Mouse (Mus musculus) lung, embryonic 15.5 days (tissue): ENCODE measurements around the gene Scnn1g. TPM values are rescaled to one million over a fixed set of nuclear protein-coding genes. Genes with fewer than 3 reads are reported as not detected.
A peak's percentile ranks its signal among the peaks of the same experiment; 100 is the strongest.

Source experiments
- ATAC-seq: fragments of 200-750 bp; cut with Nextera tagmentation; 2 replicates; pipeline ENCODE4 v1.8.0; 2017; ENCODE audit warnings: moderate number of reproducible peaks, borderline replicate concordance; ENCODE audit not compliant: low FRiP score, low TSS enrichment; ENCODE audit errors: extremely low read depth
- H3K27ac ChIP-seq: fragments of 300-500 bp; sonication (generic); 2 replicates; pipeline ENCODE4 v1.5.1; 2015; ENCODE audit warnings: moderate library complexity, mild to moderate bottlenecking, inconsistent platforms
- H3K27me3 ChIP-seq: fragments of 300-500 bp; sonication (generic); 2 replicates; pipeline ENCODE4 v1.6.1; 2015; ENCODE audit warnings: inconsistent platforms
- H3K36me3 ChIP-seq: fragments of 300-500 bp; sonication (generic); 2 replicates; pipeline ENCODE4 v1.6.1; 2015; ENCODE audit warnings: inconsistent platforms
- H3K4me1 ChIP-seq: fragments of 300-500 bp; sonication (generic); 2 replicates; pipeline ENCODE4 v1.6.1; 2015; ENCODE audit warnings: inconsistent platforms
- H3K4me2 ChIP-seq: fragments of 300-500 bp; sonication (generic); 2 replicates; pipeline ENCODE4 v1.6.1; 2015; ENCODE audit warnings: inconsistent platforms, mild to moderate bottlenecking, moderate library complexity
- H3K4me3 ChIP-seq: fragments of 300-500 bp; sonication (generic); 2 replicates; pipeline ENCODE4 v1.5.1; 2015; ENCODE audit warnings: mild to moderate bottlenecking, inconsistent platforms
- H3K9ac ChIP-seq: fragments of 300-500 bp; sonication (generic); 2 replicates; pipeline ENCODE4 v1.6.1; 2015; ENCODE audit warnings: inconsistent platforms
- H3K9me3 ChIP-seq: fragments of 300-500 bp; sonication (generic); 2 replicates; pipeline ENCODE4 v1.6.1; 2016; ENCODE audit warnings: inconsistent platforms
- WGBS: fragments of 180-500 bp; shearing (Covaris S2); methylation state at CpG from one replicate; pipeline ENCODE4 v1.1.7; 2015; 5-methylcytosine and 5-hydroxymethylcytosine counted together
- polyA plus RNA-seq: library from polyadenylated mRNA; unstranded; fragments of >200 nt; fragmentation: Nextera tagmentation; extraction: Ambion mirVana; gene quantifications from 2 replicates; pipeline ENCODE4 v1.2.1, GENCODE M21; 2015

Gene Scnn1g
- polyA plus RNA-seq, 1 experiment from 2014 or later: 10.6 TPM

- H3K4me1 ChIP-seq: 0 out of 2 replicates have a peak, but pooled peaks cover 7% of the 10 kb centered on the region
- H3K27ac ChIP-seq: peak overlapping the region; percentile 77
- H3K4me3 ChIP-seq: no peak overlapping the region
- H3K4me2 ChIP-seq: no peak overlapping the region
- no peak overlapping the region for H3K9ac ChIP-seq
- no peaks in the 10 kb centered on the region for H3K9me3 ChIP-seq
- no peak for ATAC-seq
- no peaks in the 10 kb centered on the region for H3K36me3 ChIP-seq
- no peaks in the 10 kb centered on the region for H3K27me3 ChIP-seq
Measured at GRCm38 (mm10) chr7:121779409-121779808, 45.1 kb downstream of the Scnn1g start.

- no peak overlapping the region for H3K4me2 ChIP-seq
- 38% methylated on average over 3 of the region's 3 CpGs for WGBS
- H3K9me3 ChIP-seq: no peaks in the 10 kb centered on the region
- H3K4me1 ChIP-seq: 0 out of 2 replicates have a peak, but pooled peaks cover 7% of the 10 kb centered on the region
- H3K36me3 ChIP-seq: no peaks in the 10 kb centered on the region
- H3K27ac ChIP-seq: peak overlapping the region; percentile 52; the same call in 1 of the 2 replicates
- H3K4me3 ChIP-seq: no peak overlapping the region
- ATAC-seq: no peak
- no peaks in the 10 kb centered on the region for H3K27me3 ChIP-seq
- H3K9ac ChIP-seq: no peak overlapping the region
Measured at GRCm38 (mm10) chr7:121782188-121782909, 48.1 kb downstream of the Scnn1g start.

- Histone ChIP-seq H3K36me3 (no peaks in the 10 kb centered on the region), H3K27ac (peak overlapping the region; percentile 31; the same call in 1 of the 2 replicates), H3K4me3 (no peak overlapping the region), H3K4me2 (no peak overlapping the region), H3K27me3 (no peaks in the 10 kb centered on the region), H3K9me3 (no peaks in the 10 kb centered on the region), H3K9ac (no peak overlapping the region), H3K4me1 (no peaks in the 10 kb centered on the region)
- WGBS: 68% methylated on average over 8 of the region's 8 CpGs
- no peak for ATAC-seq
Measured at GRCm38 (mm10) chr7:121785651-121786228, 51.5 kb downstream of the Scnn1g start.

- no peaks in the 10 kb centered on the region for H3K36me3 ChIP-seq
- H3K4me3 ChIP-seq: no peak overlapping the region
- no peak overlapping the region for H3K4me2 ChIP-seq
- no peak overlapping the region for H3K27ac ChIP-seq
- H3K9ac ChIP-seq: no peak overlapping the region
- H3K9me3 ChIP-seq: no peaks in the 10 kb centered on the region
- ATAC-seq: no peak
- H3K4me1 ChIP-seq: no peaks in the 10 kb centered on the region
- 32% methylated on average over 9 of the region's 9 CpGs for WGBS
- no peaks in the 10 kb centered on the region for H3K27me3 ChIP-seq
Measured at GRCm38 (mm10) chr7:121797781-121798180, 63.5 kb downstream of the Scnn1g start.

GRCm38 (mm10) chr7:121802471-121802870, 68.2 kb downstream of the Scnn1g start:
- Histone ChIP-seq H3K9me3 (no peaks in the 10 kb centered on the region), H3K4me2 (no peak overlapping the region), H3K27me3 (no peaks in the 10 kb centered on the region), H3K27ac (no peak overlapping the region), H3K36me3 (no peaks in the 10 kb centered on the region), H3K4me1 (no peaks in the 10 kb centered on the region), H3K4me3 (no peak overlapping the region), H3K9ac (no peak overlapping the region)
- WGBS: 45% methylated on average over 2 of the region's 2 CpGs
- ATAC-seq: no peak

GRCm38 (mm10) chr7:121803011-121803410, 68.7 kb downstream of the Scnn1g start:
- no peak for ATAC-seq
- no peak overlapping the region for H3K4me2 ChIP-seq
- H3K27me3 ChIP-seq: no peaks in the 10 kb centered on the region
- 85% methylated on average over 4 of the region's 4 CpGs for WGBS
- H3K27ac ChIP-seq: no peak overlapping the region
- no peaks in the 10 kb centered on the region for H3K4me1 ChIP-seq
- no peaks in the 10 kb centered on the region for H3K9me3 ChIP-seq
- H3K36me3 ChIP-seq: no peaks in the 10 kb centered on the region
- H3K4me3 ChIP-seq: no peak overlapping the region
- H3K9ac ChIP-seq: no peak overlapping the region

- Histone ChIP-seq H3K9me3 (no peaks in the 10 kb centered on the region), H3K4me2 (no peak overlapping the region), H3K4me3 (no peak overlapping the region), H3K36me3 (no peaks in the 10 kb centered on the region), H3K4me1 (no peaks in the 10 kb centered on the region), H3K27me3 (no peaks in the 10 kb centered on the region), H3K9ac (no peak overlapping the region), H3K27ac (no peak overlapping the region)
- no peak for ATAC-seq
- WGBS: 72% methylated on average over 3 of the region's 3 CpGs
Measured at GRCm38 (mm10) chr7:121805811-121806496, 71.7 kb downstream of the Scnn1g start.

- Histone ChIP-seq H3K4me1 (no peaks in the 10 kb centered on the region), H3K4me2 (no peak overlapping the region), H3K27me3 (no peaks in the 10 kb centered on the region), H3K4me3 (no peak overlapping the region), H3K9ac (no peak overlapping the region), H3K9me3 (no peaks in the 10 kb centered on the region), H3K27ac (no peak overlapping the region), H3K36me3 (no peaks in the 10 kb centered on the region)
- ATAC-seq: no peak
- WGBS: 60% methylated on average over 15 of the region's 15 CpGs
Measured at GRCm38 (mm10) chr7:121807726-121808580, 73.7 kb downstream of the Scnn1g start.

Other genes starting within 250 kb of the Scnn1g start
- 1.9 and 2.1 TPM in 2 replicates for gene Usp31, start 27.2 kb upstream of the Scnn1g start, polyA plus RNA-seq
- 6.8 and 8.0 TPM in 2 replicates for gene Scnn1b, start 130.6 kb downstream of the Scnn1g start, polyA plus RNA-seq
- 24.5 and 27.3 TPM in 2 replicates for gene Cog7, start 247.2 kb downstream of the Scnn1g start, polyA plus RNA-seq